Mouse (Mus musculus) kidney, adult 2 months (tissue): ENCODE measurements around the gene Unc13a.

ENCODE experiments used
- CTCF ChIP-seq: fragments of 200-500 bp; conservative IDR thresholded peaks from 2 replicates; pipeline ENCODE4 v1.5.1; 2011; ENCODE audit warnings: low read depth, mild to moderate bottlenecking, control low read depth, low read length, moderate library complexity, mixed read lengths; ENCODE audit not compliant: insufficient read depth, insufficient read length
- POLR2A ChIP-seq: fragments of 200-500 bp; IDR thresholded peaks from one replicate; pipeline ENCODE4 v1.6.1; 2011; ENCODE audit warnings: low read depth, low read length, control low read depth

GRCm38 (mm10) chr8:71604021-71604420 is 67.5 kb downstream of the Unc13a start:
- TF ChIP-seq CTCF (no peak), POLR2A (no peak)
